Mouse (Mus musculus): ENCODE data around the gene Gprc5a.

DNA sequence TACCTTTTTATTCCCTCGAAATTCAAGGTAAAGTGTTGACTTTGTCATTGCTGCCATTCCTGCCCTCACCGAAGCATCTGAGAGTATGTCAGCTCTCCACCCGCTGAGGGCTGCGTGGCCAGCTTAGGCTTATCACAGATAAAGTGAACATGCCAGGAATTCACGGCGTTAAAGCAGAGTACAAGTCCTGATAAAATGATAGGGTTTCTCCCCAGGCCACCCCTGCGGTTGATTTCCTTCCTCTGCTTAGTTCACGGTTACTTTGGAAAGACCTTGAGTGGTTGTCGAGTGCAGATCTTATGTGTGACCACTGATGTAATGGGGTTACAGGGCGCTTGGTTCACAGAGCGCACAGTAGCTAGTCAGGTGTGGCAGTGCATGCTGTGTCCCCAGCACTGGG is 48.2 kb upstream of the Gprc5a start:
- TF ChIP-seq GATA1 (IDR thresholded peaks at IDR 0.05; ENCODE audit: low read length) (no peak), TAL1 (IDR thresholded peaks at IDR 0.05; ENCODE audit: low read length) (no peak)
